20 mouse cellular contexts compared by ENCODE assay signal in the genomic region with DNA sequence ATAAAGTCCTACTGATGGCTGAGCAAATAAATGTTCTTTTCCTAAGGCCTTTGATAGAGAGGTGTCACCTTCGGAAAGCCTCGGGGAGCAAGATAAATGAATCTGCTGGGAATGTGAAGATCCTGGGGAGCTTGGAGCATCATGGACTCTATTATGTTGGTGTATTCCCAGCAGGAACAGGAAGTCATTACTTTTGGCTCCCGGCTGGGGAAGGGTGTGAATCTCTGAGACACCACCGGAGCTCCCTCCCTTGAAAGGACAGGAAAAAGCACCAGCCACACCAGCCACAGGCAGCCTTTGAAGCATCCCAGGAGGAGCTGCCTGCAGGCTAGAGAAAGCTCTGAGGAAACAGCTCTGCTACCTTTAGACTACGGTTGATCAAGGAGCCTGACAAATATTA.
DNase-seq lines count a peak whose midpoint lies in the region; ATAC-seq and TF ChIP-seq lines count a peak whose summit lies in the region.
"Had no signal": no experiment of that assay in that cellular context is flagged by ENCODE, and none has a peak within 500 bp of the region (broad histone marks: within the 10 kb centered on the region; RNA-seq: fewer than 3 reads in every experiment).

No protein-coding gene starts in this region.

- ATAC-seq in heart, embryonic 15.5 days (replicated peaks; ENCODE audit: insufficient number of reproducible peaks, insufficient read depth, low FRiP score, low read depth): no peak
- no peak for ATAC-seq in neural tube, embryonic 15.5 days (ENCODE audit: low FRiP score)
- ATAC-seq in kidney, embryonic 14.5 days (ENCODE audit: low FRiP score, low TSS enrichment): no peak
- ATAC-seq: forebrain, embryonic 15.5 days; liver, embryonic 12.5 days; lung, postnatal 0 days had no signal

- no peak overlapping the region for H3K27ac ChIP-seq in heart, embryonic 15.5 days
- H3K27ac ChIP-seq in heart, adult 2 months: no peak overlapping the region
- no peak overlapping the region for H3K27ac ChIP-seq in neural tube, embryonic 15.5 days (replicated peaks)
- no peak overlapping the region for H3K27ac ChIP-seq in kidney, embryonic 14.5 days (ENCODE audit: low read depth, low read length)
- H3K27ac ChIP-seq: forebrain, embryonic 15.5 days; layer of hippocampus, adult 2 months; left cerebral cortex, adult 2 months; limb, embryonic 10.5 days; liver, embryonic 12.5 days had no signal

- no peak for TF ChIP-seq EP300 in heart, adult 2 months (IDR thresholded peaks at IDR 0.05; ENCODE audit: insufficient read depth, low read depth, low read length)

- no peak for TF ChIP-seq POLR2A in heart, adult 2 months (IDR thresholded peaks at IDR 0.05; ENCODE audit: insufficient read depth, low read depth, low read length)

- no peak overlapping the region for H3K4me3 ChIP-seq in heart, embryonic 15.5 days
- H3K4me3 ChIP-seq in heart, adult 2 months: no peak overlapping the region
- H3K4me3 ChIP-seq in neural tube, embryonic 15.5 days (replicated peaks): no peak overlapping the region
- no peak overlapping the region for H3K4me3 ChIP-seq in kidney, embryonic 14.5 days (ENCODE audit: low read length)
- H3K4me3 ChIP-seq: erythroblast, embryonic 14.5 days; forebrain, embryonic 15.5 days; layer of hippocampus, adult 2 months; left cerebral cortex, adult 2 months; limb, embryonic 10.5 days; liver, embryonic 12.5 days; megakaryocyte, embryonic 14.5 days; myocyte had no signal

- H3K36me3 ChIP-seq in heart, embryonic 15.5 days: no peaks in the 10 kb centered on the region
- no peaks in the 10 kb centered on the region for H3K36me3 ChIP-seq in heart, adult 2 months (ENCODE audit: control insufficient read depth, insufficient read depth, low read length)
- no peaks in the 10 kb centered on the region for H3K36me3 ChIP-seq in neural tube, embryonic 15.5 days
- H3K36me3 ChIP-seq in kidney, embryonic 14.5 days (ENCODE audit: control insufficient read depth, insufficient read depth, low read length): no peaks in the 10 kb centered on the region
- H3K36me3 ChIP-seq: forebrain, embryonic 15.5 days; limb, embryonic 10.5 days; liver, embryonic 12.5 days had no signal

- no peak for DNase-seq in heart, adult 2 months
- peak; percentile 13 for DNase-seq in neural tube, embryonic 10.5 days (ENCODE audit: extremely low spot score, low spot score)
- DNase-seq in embryo, embryonic 11 days: peak; percentile 25
- DNase-seq in layer of hippocampus, adult 9-10 months (ENCODE audit: low spot score): no peak
- DNase-seq: cerebellum, postnatal 10 days; kidney, postnatal 10 days; right cerebral cortex, adult 18-20 months; thymus, postnatal 25 days had no signal

- intact Hi-C loops in heart, adult 2 months (cut with DNase I): no loop called here

- H3K79me2 ChIP-seq in heart, adult 2 months (replicated peaks; ENCODE audit: control insufficient read depth, insufficient read depth, low read length): no peaks in the 10 kb centered on the region

- 0 out of 2 replicates have a peak overlapping the region, but pooled peaks have one; percentile 10 for H3K4me2 ChIP-seq in heart, embryonic 15.5 days
- no peak overlapping the region for H3K4me2 ChIP-seq in neural tube, embryonic 15.5 days
- no peak overlapping the region for H3K4me2 ChIP-seq in kidney, embryonic 14.5 days (replicated peaks; ENCODE audit: low read depth, low read length)
- H3K4me2 ChIP-seq: forebrain, embryonic 15.5 days; liver, embryonic 12.5 days had no signal

- no peak for TF ChIP-seq CTCF in heart, adult 2 months (IDR thresholded peaks at IDR 0.05)

- H3K4me1 ChIP-seq in heart, embryonic 15.5 days (replicated peaks): no peaks in the 10 kb centered on the region
- no peaks in the 10 kb centered on the region for H3K4me1 ChIP-seq in heart, adult 2 months (ENCODE audit: control insufficient read depth, insufficient read depth, low read length)
- 0 out of 2 replicates have a peak, but pooled peaks cover 2% of the 10 kb centered on the region for H3K4me1 ChIP-seq in neural tube, embryonic 15.5 days
- H3K4me1 ChIP-seq in kidney, embryonic 14.5 days (ENCODE audit: control insufficient read depth, insufficient read depth, low read length): no peaks in the 10 kb centered on the region
- H3K4me1 ChIP-seq: forebrain, embryonic 15.5 days; limb, embryonic 10.5 days; liver, embryonic 12.5 days; megakaryocyte, embryonic 14.5 days had no signal

- no peaks in the 10 kb centered on the region for H3K9me3 ChIP-seq in heart, embryonic 15.5 days (replicated peaks)
- no peaks in the 10 kb centered on the region for H3K9me3 ChIP-seq in neural tube, embryonic 15.5 days (replicated peaks)
- no peaks in the 10 kb centered on the region for H3K9me3 ChIP-seq in kidney, embryonic 14.5 days (ENCODE audit: control insufficient read depth, low read length)
- H3K9me3 ChIP-seq: forebrain, embryonic 15.5 days; limb, embryonic 10.5 days; liver, embryonic 12.5 days had no signal

- WGBS in heart, embryonic 15.5 days: 8% methylated on average over 5 of the region's 5 CpGs
- WGBS in heart, adult 2 months: under 1% methylated on average over 5 of the region's 5 CpGs
- 5% methylated on average over 5 of the region's 5 CpGs for WGBS in neural tube, embryonic 15.5 days
- WGBS in kidney, embryonic 14.5 days: 8% methylated on average over 5 of the region's 5 CpGs

- H3K9ac ChIP-seq in heart, embryonic 15.5 days: no peak overlapping the region
- no peak overlapping the region for H3K9ac ChIP-seq in heart, adult 2 months (ENCODE audit: low read depth, low read length)
- no peak overlapping the region for H3K9ac ChIP-seq in neural tube, embryonic 15.5 days (replicated peaks)
- H3K9ac ChIP-seq in kidney, embryonic 14.5 days (ENCODE audit: low read depth, low read length): no peak overlapping the region
- H3K9ac ChIP-seq: forebrain, embryonic 15.5 days; liver, embryonic 12.5 days had no signal

- no peaks in the 10 kb centered on the region for H3K27me3 ChIP-seq in heart, embryonic 15.5 days
- no peaks in the 10 kb centered on the region for H3K27me3 ChIP-seq in heart, adult 2 months (ENCODE audit: control insufficient read depth, insufficient read depth, low read length)
- H3K27me3 ChIP-seq in neural tube, embryonic 15.5 days (replicated peaks): no peaks in the 10 kb centered on the region
- H3K27me3 ChIP-seq in kidney, embryonic 14.5 days (ENCODE audit: control insufficient read depth, insufficient read depth, low read length): no peaks in the 10 kb centered on the region
- H3K27me3 ChIP-seq: forebrain, embryonic 15.5 days; liver, embryonic 12.5 days; megakaryocyte, embryonic 14.5 days had no signal

Comparison
In these comparisons a context has a peak if more than half of its experiments do, and no peak if none do; other contexts are left out.
1. DNase-seq: peak in neural tube, embryonic 10.5 days (single experiment) and embryo, embryonic 11 days (single experiment); none in heart, adult 2 months (0 of 2) and layer of hippocampus, adult 9-10 months (single experiment).